Mouse (Mus musculus): ENCODE data around the gene Itpr2. TPM values are rescaled to one million over a fixed set of nuclear protein-coding genes. Genes with fewer than 3 reads are reported as not detected.

Gene Itpr2
- polyA plus RNA-seq, 1 experiment from 2014 or later, result 7.6 TPM

GRCm38 (mm10) chr6:146501316-146501865 is 632 bp downstream of the Itpr2 start:
- H3K9me3 ChIP-seq (ENCODE audit: control insufficient read depth, low read length), result no peaks in the 10 kb centered on the region
- peaks cover 3% of the 10 kb centered on the region; the same call in 1 of the 2 replicates for H3K4me1 ChIP-seq (replicated peaks; ENCODE audit: control insufficient read depth, insufficient read depth, low read length)
- peak; percentile 82 for DNase-seq (ENCODE audit: low spot score)
- ATAC-seq (replicated peaks; ENCODE audit: low FRiP score, low TSS enrichment, low read depth), result peak; percentile 41
- H3K9ac ChIP-seq (ENCODE audit: low read length), result peak overlapping the region; percentile 54
- peak overlapping the region; percentile 87 for H3K4me2 ChIP-seq (ENCODE audit: low read length)
- whole genome bisulfite sequencing, result under 1% methylated on average over 30 of the region's 30 CpGs
- H3K36me3 ChIP-seq (ENCODE audit: control insufficient read depth, insufficient read depth, low read length), result no peaks in the 10 kb centered on the region
- H3K27ac ChIP-seq (ENCODE audit: low read depth), result peak overlapping the region; percentile 30
- no peaks in the 10 kb centered on the region for H3K27me3 ChIP-seq (replicated peaks; ENCODE audit: control insufficient read depth, insufficient read depth, low read length)
- peak overlapping the region; percentile 77 for H3K4me3 ChIP-seq (ENCODE audit: low read depth, low read length)

- Histone ChIP-seq H3K9ac (ENCODE audit: low read length) (no peak overlapping the region), H3K36me3 (ENCODE audit: control insufficient read depth, insufficient read depth, low read length) (no peaks in the 10 kb centered on the region), H3K27ac (ENCODE audit: low read depth) (no peak overlapping the region), H3K9me3 (ENCODE audit: control insufficient read depth, low read length) (no peaks in the 10 kb centered on the region), H3K27me3 (replicated peaks; ENCODE audit: control insufficient read depth, insufficient read depth, low read length) (no peaks in the 10 kb centered on the region), H3K4me2 (ENCODE audit: low read length) (peak overlapping the region; percentile 87), H3K4me3 (ENCODE audit: low read depth, low read length) (peak overlapping the region; percentile 77), H3K4me1 (replicated peaks; ENCODE audit: control insufficient read depth, insufficient read depth, low read length) (peaks cover 3% of the 10 kb centered on the region; the same call in 1 of the 2 replicates)
- WGBS, result 66% methylated on average over 5 of the region's 5 CpGs
- ATAC-seq (replicated peaks; ENCODE audit: low FRiP score, low TSS enrichment, low read depth) (no peak), DNase-seq (ENCODE audit: low spot score) (no peak)
These were observed 1.3 kb downstream of the Itpr2 start for GRCm38 (mm10) chr6:146500771-146501170.

- Histone ChIP-seq H3K9ac (ENCODE audit: low read length) (no peak overlapping the region), H3K27ac (ENCODE audit: low read depth) (no peak overlapping the region), H3K36me3 (ENCODE audit: control insufficient read depth, insufficient read depth, low read length) (no peaks in the 10 kb centered on the region), H3K4me1 (replicated peaks; ENCODE audit: control insufficient read depth, insufficient read depth, low read length) (peaks cover 3% of the 10 kb centered on the region; the same call in 1 of the 2 replicates), H3K27me3 (replicated peaks; ENCODE audit: control insufficient read depth, insufficient read depth, low read length) (no peaks in the 10 kb centered on the region), H3K4me2 (ENCODE audit: low read length) (no peak overlapping the region), H3K4me3 (ENCODE audit: low read depth, low read length) (no peak overlapping the region), H3K9me3 (ENCODE audit: control insufficient read depth, low read length) (no peaks in the 10 kb centered on the region)
- ATAC-seq (replicated peaks; ENCODE audit: low FRiP score, low TSS enrichment, low read depth) (no peak), DNase-seq (ENCODE audit: low spot score) (no peak)
- 76% methylated on average over 6 of the region's 6 CpGs for WGBS
These were observed 1.8 kb downstream of the Itpr2 start for GRCm38 (mm10) chr6:146500206-146500605.

- Histone ChIP-seq H3K27ac (ENCODE audit: low read depth) (no peak overlapping the region), H3K9ac (ENCODE audit: low read length) (no peak overlapping the region), H3K27me3 (replicated peaks; ENCODE audit: control insufficient read depth, insufficient read depth, low read length) (no peaks in the 10 kb centered on the region), H3K4me2 (ENCODE audit: low read length) (no peak overlapping the region), H3K36me3 (ENCODE audit: control insufficient read depth, insufficient read depth, low read length) (no peaks in the 10 kb centered on the region), H3K4me3 (ENCODE audit: low read depth, low read length) (no peak overlapping the region), H3K4me1 (replicated peaks; ENCODE audit: control insufficient read depth, insufficient read depth, low read length) (peaks cover 3% of the 10 kb centered on the region; the same call in 1 of the 2 replicates), H3K9me3 (ENCODE audit: control insufficient read depth, low read length) (no peaks in the 10 kb centered on the region)
- WGBS, result 84% methylated on average over 4 of the region's 4 CpGs
- DNase-seq (ENCODE audit: low spot score) (no peak), ATAC-seq (replicated peaks; ENCODE audit: low FRiP score, low TSS enrichment, low read depth) (no peak)
These were observed 2.5 kb downstream of the Itpr2 start for GRCm38 (mm10) chr6:146499566-146499965.

- H3K27ac ChIP-seq (ENCODE audit: low read depth), result no peak overlapping the region
- DNase-seq (ENCODE audit: low spot score), result no peak
- H3K36me3 ChIP-seq (ENCODE audit: control insufficient read depth, insufficient read depth, low read length), result no peaks in the 10 kb centered on the region
- H3K4me3 ChIP-seq (ENCODE audit: low read depth, low read length), result no peak overlapping the region
- ATAC-seq (replicated peaks; ENCODE audit: low FRiP score, low TSS enrichment, low read depth), result no peak
- H3K9me3 ChIP-seq (ENCODE audit: control insufficient read depth, low read length), result no peaks in the 10 kb centered on the region
- no peak overlapping the region for H3K4me2 ChIP-seq (ENCODE audit: low read length)
- no peaks in the 10 kb centered on the region for H3K27me3 ChIP-seq (replicated peaks; ENCODE audit: control insufficient read depth, insufficient read depth, low read length)
- WGBS, result 81% methylated on average over 3 of the region's 3 CpGs
- no peak overlapping the region for H3K9ac ChIP-seq (ENCODE audit: low read length)
- peaks cover 3% of the 10 kb centered on the region; the same call in 1 of the 2 replicates for H3K4me1 ChIP-seq (replicated peaks; ENCODE audit: control insufficient read depth, insufficient read depth, low read length)
These were observed 3.6 kb downstream of the Itpr2 start for GRCm38 (mm10) chr6:146498416-146498815.

- H3K9ac ChIP-seq (ENCODE audit: low read length), result no peak overlapping the region
- H3K9me3 ChIP-seq (ENCODE audit: control insufficient read depth, low read length), result no peaks in the 10 kb centered on the region
- no peaks in the 10 kb centered on the region for H3K36me3 ChIP-seq (ENCODE audit: control insufficient read depth, insufficient read depth, low read length)
- no peak overlapping the region for H3K4me2 ChIP-seq (ENCODE audit: low read length)
- peaks cover 3% of the 10 kb centered on the region; the same call in 1 of the 2 replicates for H3K4me1 ChIP-seq (replicated peaks; ENCODE audit: control insufficient read depth, insufficient read depth, low read length)
- whole genome bisulfite sequencing, result 54% methylated on average over 4 of the region's 4 CpGs
- H3K27me3 ChIP-seq (replicated peaks; ENCODE audit: control insufficient read depth, insufficient read depth, low read length), result no peaks in the 10 kb centered on the region
- no peak overlapping the region for H3K27ac ChIP-seq (ENCODE audit: low read depth)
- DNase-seq (ENCODE audit: low spot score), result no peak
- no peak for ATAC-seq (replicated peaks; ENCODE audit: low FRiP score, low TSS enrichment, low read depth)
- H3K4me3 ChIP-seq (ENCODE audit: low read depth, low read length), result no peak overlapping the region
These were observed 4.2 kb downstream of the Itpr2 start for GRCm38 (mm10) chr6:146497866-146498265.

GRCm38 (mm10) chr6:146497435-146497834 is 4.6 kb downstream of the Itpr2 start:
- Histone ChIP-seq H3K27ac (ENCODE audit: low read depth) (no peak overlapping the region), H3K4me3 (ENCODE audit: low read depth, low read length) (no peak overlapping the region), H3K4me2 (ENCODE audit: low read length) (no peak overlapping the region), H3K9ac (ENCODE audit: low read length) (no peak overlapping the region), H3K36me3 (ENCODE audit: control insufficient read depth, insufficient read depth, low read length) (no peaks in the 10 kb centered on the region), H3K9me3 (ENCODE audit: control insufficient read depth, low read length) (no peaks in the 10 kb centered on the region), H3K4me1 (replicated peaks; ENCODE audit: control insufficient read depth, insufficient read depth, low read length) (peaks cover 3% of the 10 kb centered on the region; the same call in 1 of the 2 replicates), H3K27me3 (replicated peaks; ENCODE audit: control insufficient read depth, insufficient read depth, low read length) (no peaks in the 10 kb centered on the region)
- ATAC-seq (replicated peaks; ENCODE audit: low FRiP score, low TSS enrichment, low read depth), result no peak
- no peak for DNase-seq (ENCODE audit: low spot score)
- 83% methylated on average over 3 of the region's 3 CpGs for WGBS

GRCm38 (mm10) chr6:146491680-146492079 is 10.3 kb downstream of the Itpr2 start:
- H3K4me3 ChIP-seq (ENCODE audit: low read depth, low read length), result no peak overlapping the region
- ATAC-seq (replicated peaks; ENCODE audit: low FRiP score, low TSS enrichment, low read depth) (no peak), DNase-seq (ENCODE audit: low spot score) (no peak)
- 75% methylated on average over 2 of the region's 2 CpGs for WGBS
- no peak overlapping the region for H3K9ac ChIP-seq (ENCODE audit: low read length)
- H3K9me3 ChIP-seq (ENCODE audit: control insufficient read depth, low read length), result no peaks in the 10 kb centered on the region
- no peaks in the 10 kb centered on the region for H3K4me1 ChIP-seq (replicated peaks; ENCODE audit: control insufficient read depth, insufficient read depth, low read length)
- no peak overlapping the region for H3K27ac ChIP-seq (ENCODE audit: low read depth)
- H3K27me3 ChIP-seq (replicated peaks; ENCODE audit: control insufficient read depth, insufficient read depth, low read length), result no peaks in the 10 kb centered on the region
- H3K36me3 ChIP-seq (ENCODE audit: control insufficient read depth, insufficient read depth, low read length), result no peaks in the 10 kb centered on the region
- no peak overlapping the region for H3K4me2 ChIP-seq (ENCODE audit: low read length)

GRCm38 (mm10) chr6:146490416-146490960 is 11.5 kb downstream of the Itpr2 start:
- DNase-seq (ENCODE audit: low spot score) (no peak), ATAC-seq (replicated peaks; ENCODE audit: low FRiP score, low TSS enrichment, low read depth) (no peak)
- H3K4me1 ChIP-seq (replicated peaks; ENCODE audit: control insufficient read depth, insufficient read depth, low read length), result no peaks in the 10 kb centered on the region
- H3K9ac ChIP-seq (ENCODE audit: low read length), result no peak overlapping the region
- no peak overlapping the region for H3K4me3 ChIP-seq (ENCODE audit: low read depth, low read length)
- H3K27me3 ChIP-seq (replicated peaks; ENCODE audit: control insufficient read depth, insufficient read depth, low read length), result no peaks in the 10 kb centered on the region
- H3K36me3 ChIP-seq (ENCODE audit: control insufficient read depth, insufficient read depth, low read length), result no peaks in the 10 kb centered on the region
- H3K4me2 ChIP-seq (ENCODE audit: low read length), result no peak overlapping the region
- H3K27ac ChIP-seq (ENCODE audit: low read depth), result no peak overlapping the region
- H3K9me3 ChIP-seq (ENCODE audit: control insufficient read depth, low read length), result no peaks in the 10 kb centered on the region
- WGBS, result 82% methylated on average over 9 of the region's 9 CpGs

Data from intestine, embryonic 14.5 days (tissue).